Mouse (Mus musculus) Muller cell, postnatal 12 days (primary cell): ENCODE data around the gene Vmn1r180.
"Not testable (repeated sequence)": the region's sequence is repeated elsewhere in the genome, so short reads cannot be mapped to it uniquely, and the experiment has no call there.

ENCODE experiments used
- DNase-seq: peaks from one replicate; pipeline ENCODE4 v3.0.0-alpha.2; 2015; ENCODE audit errors: inconsistent ontology term

Vmn1r180 gene

GRCm38 (mm10) chr7:23950332-23950731 is at the start of gene Vmn1r180:
Gene Vmn1r180 (plus strand): TSS chr7:23950632.
- no peak for DNase-seq

GRCm38 (mm10) chr7:23926678-23927077 is 23.8 kb upstream of the Vmn1r180 start, which contains the start of gene Vmn1r179:
Gene Vmn1r179 (plus strand): TSS chr7:23926978.
- no peak for DNase-seq

- DNase-seq: not testable (repeated sequence)
Measured at GRCm38 (mm10) chr7:23968044-23968443, 17.6 kb downstream of the Vmn1r180 start.

DNA sequence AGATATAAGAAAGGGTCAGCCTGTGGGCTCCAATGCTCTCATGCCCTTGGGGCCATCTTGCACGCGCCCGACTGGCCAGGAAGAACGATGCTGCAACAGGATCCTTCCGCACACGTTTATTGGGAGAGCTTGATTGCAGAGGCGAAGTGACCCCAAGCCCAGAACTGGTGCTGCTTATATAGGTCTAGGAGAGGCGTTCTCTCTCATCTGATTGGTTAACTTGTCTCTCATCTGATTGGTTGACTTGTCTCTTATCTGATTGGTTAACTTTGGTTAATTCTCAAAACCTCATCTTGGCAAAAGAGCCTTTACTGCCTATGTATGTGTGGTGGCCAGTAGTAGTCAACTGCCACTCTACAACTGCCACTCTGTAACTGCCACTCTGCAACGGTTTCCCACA is 23.9 kb downstream of the Vmn1r180 start, which contains the start of gene Vmn1r181:
TSS of gene Vmn1r181 (plus strand) at position 301 of the 400 bp plus-strand sequence.
- DNase-seq: not testable (repeated sequence)

DNA sequence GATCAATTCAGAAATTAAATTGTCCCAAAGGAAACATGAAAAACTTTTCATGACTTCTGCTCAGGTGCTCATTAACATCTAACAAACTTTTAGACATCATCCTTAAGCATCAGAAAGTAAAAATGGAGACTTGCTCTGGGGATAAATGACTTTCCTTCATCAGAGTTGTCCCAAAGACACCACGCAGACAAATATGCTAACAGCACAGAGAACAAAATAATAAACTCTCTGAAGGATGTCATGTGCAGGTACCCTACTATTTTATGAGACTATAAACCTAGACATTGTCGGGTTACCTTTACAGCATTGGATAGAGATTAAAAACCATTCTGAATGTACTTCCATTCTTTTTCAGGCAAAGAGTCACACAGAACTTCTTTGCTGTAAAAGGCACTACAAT is 51.0 kb downstream of the Vmn1r180 start, which contains the start of gene V1rd19:
TSS of gene V1rd19 (plus strand) at position 301 of the 400 bp plus-strand sequence.
- no peak for DNase-seq
